Mouse (Mus musculus) embryonic facial prominence, embryonic 11.5 days (tissue): ENCODE measurements at regions not wholly inside any gene's neighbourhood (a gene's known extent, or its start where the extent isn't known, plus 50 kb on each side); places are given as distances from the start of the nearest gene placed in this dataset.

Experiments used
- ATAC-seq: fragments of 200-750 bp; cut with Nextera tagmentation; replicated peaks from 2 replicates; pipeline ENCODE4 v1.8.0; 2017; ENCODE audit warnings: low read depth; ENCODE audit not compliant: insufficient number of reproducible peaks, low FRiP score, low TSS enrichment
- DNase-seq: peaks from one replicate; pipeline ENCODE4 v3.0.0-alpha.2; 2015; ENCODE audit warnings: low spot score
- H3K27ac ChIP-seq: fragments of 300-500 bp; sonication (generic); replicated peaks from 2 replicates; pipeline ENCODE4 v1.5.1; 2014; ENCODE audit warnings: mild to moderate bottlenecking, low read depth, low read length, control low read depth
- H3K27me3 ChIP-seq: fragments of 300-500 bp; sonication (generic); 2 replicates; pipeline ENCODE4 v1.6.1; 2014; ENCODE audit warnings: mild to moderate bottlenecking, low read length, moderate library complexity, mixed read lengths; ENCODE audit not compliant: control insufficient read depth, insufficient read depth
- H3K36me3 ChIP-seq: fragments of 300-500 bp; sonication (generic); replicated peaks from 2 replicates; pipeline ENCODE4 v1.6.1; 2014; ENCODE audit warnings: low read depth, mild to moderate bottlenecking, low read length, moderate library complexity, mixed read lengths; ENCODE audit not compliant: control insufficient read depth, insufficient read depth
- H3K4me1 ChIP-seq: fragments of 300-500 bp; sonication (generic); 2 replicates; pipeline ENCODE4 v1.6.1; 2014; ENCODE audit warnings: low read length, mixed read lengths; ENCODE audit not compliant: control insufficient read depth, insufficient read depth
- H3K4me2 ChIP-seq: fragments of 300-500 bp; sonication (generic); 2 replicates; pipeline ENCODE4 v1.6.1; 2014; ENCODE audit warnings: low read depth, mild to moderate bottlenecking, control low read depth, low read length, moderate library complexity
- H3K4me3 ChIP-seq: fragments of 300-500 bp; sonication (generic); 2 replicates; pipeline ENCODE4 v1.5.1; 2014; ENCODE audit warnings: low read depth, low read length, control low read depth
- H3K9ac ChIP-seq: fragments of 300-500 bp; sonication (generic); replicated peaks from 2 replicates; pipeline ENCODE4 v1.6.1; 2014; ENCODE audit warnings: mild to moderate bottlenecking, control low read depth, low read length
- H3K9me3 ChIP-seq: fragments of 300-500 bp; sonication (generic); replicated peaks from 2 replicates; pipeline ENCODE4 v1.6.1; 2016; ENCODE audit warnings: mild to moderate bottlenecking, low read length, inconsistent platforms, mixed read lengths; ENCODE audit not compliant: control insufficient read depth
- WGBS: fragments of 180-500 bp; shearing (Covaris S2); extraction: QIAGEN DNeasy Blood & Tissue Kit; methylation state at CpG from one replicate; pipeline ENCODE4 v1.1.7; 2014; 5-methylcytosine and 5-hydroxymethylcytosine counted together

GRCm38 (mm10) chr2:116942321-116942791 is 63.9 kb downstream of the Tmco5 start:
- ATAC-seq (no peak), DNase-seq (no peak)
- Histone ChIP-seq H3K4me1 (no peaks in the 10 kb centered on the region), H3K9ac (no peak overlapping the region), H3K9me3 (no peaks in the 10 kb centered on the region), H3K27ac (no peak overlapping the region), H3K36me3 (no peaks in the 10 kb centered on the region), H3K4me3 (no peak overlapping the region), H3K27me3 (no peaks in the 10 kb centered on the region), H3K4me2 (no peak overlapping the region)
- 54% methylated on average over 8 of the region's 8 CpGs for WGBS

GRCm38 (mm10) chr2:116948538-116948937 is 70.0 kb downstream of the Tmco5 start:
- H3K9me3 ChIP-seq, result no peaks in the 10 kb centered on the region
- 68% methylated on average over 3 of the region's 3 CpGs for WGBS
- H3K27me3 ChIP-seq, result no peaks in the 10 kb centered on the region
- DNase-seq (no peak), ATAC-seq (no peak)
- H3K4me1 ChIP-seq, result no peaks in the 10 kb centered on the region
- H3K4me3 ChIP-seq, result no peak overlapping the region
- no peak overlapping the region for H3K27ac ChIP-seq
- H3K9ac ChIP-seq, result no peak overlapping the region
- no peak overlapping the region for H3K4me2 ChIP-seq
- no peaks in the 10 kb centered on the region for H3K36me3 ChIP-seq

GRCm38 (mm10) chr2:116949741-116950140 is 71.2 kb downstream of the Tmco5 start:
- H3K4me3 ChIP-seq, result no peak overlapping the region
- no peaks in the 10 kb centered on the region for H3K9me3 ChIP-seq
- H3K9ac ChIP-seq, result no peak overlapping the region
- ATAC-seq (no peak), DNase-seq (no peak)
- H3K4me1 ChIP-seq, result no peaks in the 10 kb centered on the region
- H3K36me3 ChIP-seq, result no peaks in the 10 kb centered on the region
- 86% methylated on average over 3 of the region's 3 CpGs for WGBS
- no peak overlapping the region for H3K27ac ChIP-seq
- no peaks in the 10 kb centered on the region for H3K27me3 ChIP-seq
- H3K4me2 ChIP-seq, result no peak overlapping the region

GRCm38 (mm10) chr2:116950154-116950553 is 71.7 kb downstream of the Tmco5 start:
- H3K4me3 ChIP-seq, result no peak overlapping the region
- no peak overlapping the region for H3K4me2 ChIP-seq
- H3K9ac ChIP-seq, result no peak overlapping the region
- no peak overlapping the region for H3K27ac ChIP-seq
- H3K36me3 ChIP-seq, result no peaks in the 10 kb centered on the region
- DNase-seq (no peak), ATAC-seq (no peak)
- H3K9me3 ChIP-seq, result no peaks in the 10 kb centered on the region
- H3K4me1 ChIP-seq, result no peaks in the 10 kb centered on the region
- H3K27me3 ChIP-seq, result no peaks in the 10 kb centered on the region
- WGBS, result 84% methylated on average over 5 of the region's 5 CpGs

GRCm38 (mm10) chr2:116951481-116951880 is 73.0 kb downstream of the Tmco5 start:
- Histone ChIP-seq H3K27ac (no peak overlapping the region), H3K27me3 (no peaks in the 10 kb centered on the region), H3K4me2 (no peak overlapping the region), H3K36me3 (no peaks in the 10 kb centered on the region), H3K4me3 (no peak overlapping the region), H3K9me3 (no peaks in the 10 kb centered on the region), H3K4me1 (no peaks in the 10 kb centered on the region), H3K9ac (no peak overlapping the region)
- ATAC-seq, result no peak
- DNase-seq, result no peak
- 92% methylated on average over 1 of the region's 1 CpGs for WGBS

GRCm38 (mm10) chr2:116954280-116954679 is 75.8 kb downstream of the Tmco5 start:
- Histone ChIP-seq H3K27ac (no peak overlapping the region), H3K4me3 (no peak overlapping the region), H3K9ac (no peak overlapping the region), H3K27me3 (no peaks in the 10 kb centered on the region), H3K36me3 (no peaks in the 10 kb centered on the region), H3K9me3 (no peaks in the 10 kb centered on the region), H3K4me1 (no peaks in the 10 kb centered on the region), H3K4me2 (no peak overlapping the region)
- DNase-seq, result no peak
- 91% methylated on average over 7 of the region's 7 CpGs for WGBS
- ATAC-seq, result no peak

GRCm38 (mm10) chr2:116954896-116955295 is 76.4 kb downstream of the Tmco5 start:
- Histone ChIP-seq H3K4me2 (no peak overlapping the region), H3K36me3 (no peaks in the 10 kb centered on the region), H3K27ac (no peak overlapping the region), H3K27me3 (no peaks in the 10 kb centered on the region), H3K4me3 (no peak overlapping the region), H3K9me3 (no peaks in the 10 kb centered on the region), H3K4me1 (no peaks in the 10 kb centered on the region), H3K9ac (no peak overlapping the region)
- DNase-seq, result no peak
- no peak for ATAC-seq
- 93% methylated on average over 4 of the region's 4 CpGs for WGBS

GRCm38 (mm10) chr2:116963116-116963873 is 84.8 kb downstream of the Tmco5 start:
- H3K27me3 ChIP-seq, result no peaks in the 10 kb centered on the region
- ATAC-seq (no peak), DNase-seq (no peak)
- no peak overlapping the region for H3K9ac ChIP-seq
- H3K36me3 ChIP-seq, result no peaks in the 10 kb centered on the region
- 82% methylated on average over 8 of the region's 8 CpGs for WGBS
- H3K4me3 ChIP-seq, result no peak overlapping the region
- H3K9me3 ChIP-seq, result no peaks in the 10 kb centered on the region
- no peaks in the 10 kb centered on the region for H3K4me1 ChIP-seq
- no peak overlapping the region for H3K27ac ChIP-seq
- H3K4me2 ChIP-seq, result no peak overlapping the region
